Mouse (Mus musculus): Measurements from ENCODE around the gene Rab2b. TPM values are rescaled to one million over a fixed set of nuclear protein-coding genes. Genes with fewer than 3 reads are reported as not detected.
"Not testable (repeated sequence)": the region's sequence is repeated elsewhere in the genome, so short reads cannot be mapped to it uniquely, and the experiment has no call there.

The Rab2b gene
- polyA plus RNA-seq, 1 experiment from 2014 or later = 20.5 TPM

DNA sequence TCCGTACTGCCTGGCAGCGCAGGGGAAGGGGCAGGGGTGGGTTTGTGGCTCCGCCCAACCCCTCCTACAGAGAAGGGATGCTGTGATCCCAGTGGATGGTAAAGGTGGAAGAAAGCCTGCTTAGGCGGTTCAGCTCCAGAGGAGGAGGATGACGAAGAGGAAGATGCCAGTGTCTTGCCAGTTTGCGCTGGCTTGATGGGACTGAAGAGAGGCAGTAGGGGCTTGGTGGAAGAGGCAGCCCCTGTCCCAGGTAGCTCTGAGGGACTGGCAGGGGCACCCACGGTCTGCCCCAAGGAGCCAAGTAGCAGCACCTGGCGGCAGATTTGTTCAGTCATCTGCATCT, 35.4 kb upstream of the Rab2b start:
- no peak for ATAC-seq
- in situ Hi-C loops (cut with MboI; ENCODE audit: low pct_unique_long_range_greater_than_20kb) = no loop called here
- CTCF ChIA-PET = interaction anchor here (0.9 kb wide), 1 partner anchor 25 kb away, joined by 4 read pairs; no protein-coding TSS in a partner anchor
- no peak for TF ChIP-seq CTCF (IDR thresholded peaks at IDR 0.05)
- POLR2A ChIA-PET = no interaction called here
- no peaks in the 10 kb centered on the region for H3K27me3 ChIP-seq
- DNase-seq (ENCODE audit: low read depth, low spot score) = no peak

GRCm38 (mm10) chr14:52313931-52314807, 34.8 kb upstream of the Rab2b start:
- POLR2A ChIA-PET = no interaction called here

DNA sequence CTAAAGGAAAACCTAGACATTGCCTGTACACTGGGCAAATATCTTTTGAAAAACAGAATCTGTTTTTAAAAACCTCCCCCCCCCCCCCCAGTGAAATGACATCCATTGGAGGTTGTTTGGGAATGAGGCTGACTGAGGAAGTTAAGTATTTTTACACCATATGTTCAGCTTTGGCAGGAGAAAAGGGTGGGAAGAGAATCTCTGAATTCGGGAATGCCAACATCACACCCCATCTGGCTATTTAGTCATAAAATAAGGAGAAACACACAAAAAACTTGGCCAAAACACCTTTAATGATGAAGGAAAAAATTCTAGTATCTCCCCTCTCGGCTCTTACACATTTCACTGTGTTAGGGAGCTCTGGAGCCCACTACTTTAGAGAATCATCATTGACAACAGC, 31.6 kb upstream of the Rab2b start:
- no peak for TF ChIP-seq CTCF (IDR thresholded peaks at IDR 0.05)
- H3K27me3 ChIP-seq = no peaks in the 10 kb centered on the region
- no peak for ATAC-seq
- DNase-seq (ENCODE audit: low read depth, low spot score) = no peak
- ChIA-PET POLR2A (no interaction called here), CTCF (no interaction called here)
- in situ Hi-C loops (cut with MboI; ENCODE audit: low pct_unique_long_range_greater_than_20kb) = no loop called here

More at GRCm38 (mm10) chr14:52313931-52314807, 34.8 kb upstream of the Rab2b start:
- H3K27me3 ChIP-seq = no peaks in the 10 kb centered on the region
- ATAC-seq = no peak
- in situ Hi-C loops (cut with MboI; ENCODE audit: low pct_unique_long_range_greater_than_20kb) = no loop called here
- CTCF ChIA-PET = interaction anchor here (0.9 kb wide), 1 partner anchor 24 kb away, joined by 4 read pairs; no protein-coding TSS in a partner anchor
- no peak for TF ChIP-seq CTCF (IDR thresholded peaks at IDR 0.05)
- no peak for DNase-seq (ENCODE audit: low read depth, low spot score)

- in situ Hi-C loops (cut with MboI; ENCODE audit: low pct_unique_long_range_greater_than_20kb); DNase-seq (ENCODE audit: low read depth, low spot score): not testable (repeated sequence)
- CTCF ChIA-PET = interaction anchor here (1.0 kb wide), 1 partner anchor 32 kb away, joined by 3 read pairs; no protein-coding TSS in a partner anchor
Observed at GRCm38 (mm10) chr14:52310343-52310742, 31.0 kb upstream of the Rab2b start.

DNA sequence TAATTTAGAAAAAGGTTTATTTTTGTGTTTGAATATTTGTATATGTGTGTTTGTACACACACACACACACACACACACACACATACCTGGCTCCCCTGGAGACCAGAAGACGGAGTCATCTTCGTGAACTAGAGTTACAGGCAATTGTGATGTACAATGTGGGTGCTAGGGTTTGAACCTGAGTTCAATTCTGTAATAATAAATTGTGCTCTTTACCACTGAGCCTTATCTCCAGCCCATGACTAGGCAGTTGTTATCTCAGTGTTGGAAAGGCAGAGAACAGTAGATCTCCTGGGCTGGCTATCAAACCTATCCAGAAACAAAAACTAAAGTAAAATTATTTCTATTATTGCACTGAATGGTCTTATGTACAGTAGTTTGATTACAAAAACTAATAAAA, 26.8 kb upstream of the Rab2b start:
- no peaks in the 10 kb centered on the region for H3K27me3 ChIP-seq
- ChIA-PET CTCF (interaction anchor here (1.4 to 4.0 kb wide), 4 partner anchors 10 to 34 kb away, joined by 4 to 22 read pairs (median 6); no protein-coding TSS in a partner anchor), POLR2A (interaction anchor here (0.6 to 3.0 kb wide), 3 partner anchors 10 to 108 kb away, joined by 3 to 11 read pairs (median 6); no protein-coding TSS in a partner anchor)
- in situ Hi-C loops (cut with MboI; ENCODE audit: low pct_unique_long_range_greater_than_20kb) = no loop called here
- ATAC-seq = no peak
- no peak for TF ChIP-seq CTCF (IDR thresholded peaks at IDR 0.05)
- no peak for DNase-seq (ENCODE audit: low read depth, low spot score)

More at GRCm38 (mm10) chr14:52310343-52310742, 31.0 kb upstream of the Rab2b start:
- POLR2A ChIA-PET = interaction anchor here (0.7 kb wide), 1 partner anchor 31 kb away, joined by 5 read pairs; no protein-coding TSS in a partner anchor
- ATAC-seq, H3K27me3 ChIP-seq: not testable (repeated sequence)

DNA sequence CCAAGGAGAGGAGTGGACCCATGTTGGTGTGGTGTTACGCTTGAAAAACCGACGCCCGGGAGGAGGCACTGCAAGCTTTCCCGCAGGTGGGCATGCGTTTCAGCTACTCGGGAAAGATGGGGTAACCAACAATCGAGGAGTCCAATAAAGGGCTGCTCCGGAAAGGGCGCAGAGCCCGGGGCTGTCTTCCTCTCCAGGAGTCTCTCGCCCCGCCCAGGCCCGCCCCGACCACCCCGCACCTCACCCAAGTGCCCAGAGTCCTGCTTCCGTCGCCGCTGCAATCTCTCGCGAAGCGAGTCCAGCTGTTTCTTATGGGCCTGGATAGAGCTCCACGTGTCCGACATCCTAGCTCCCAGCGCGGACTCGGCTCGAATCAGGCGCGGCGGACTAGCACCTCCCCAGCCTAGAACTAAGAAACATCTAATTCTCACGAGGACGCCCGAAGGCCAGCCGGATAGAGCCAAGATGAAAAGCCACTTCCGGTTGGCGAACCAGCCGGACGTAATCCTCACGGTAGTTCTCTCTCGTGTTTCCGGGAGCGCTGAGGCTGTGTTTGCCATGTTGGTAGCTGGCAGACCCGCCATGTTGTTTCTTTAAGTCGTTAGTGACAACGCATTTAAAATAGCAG, 25.4 kb upstream of the Rab2b start, which contains the start of gene Mettl3:
Mettl3 (minus strand) TSS at position 485 of the 628 bp plus-strand sequence.
- CTCF ChIA-PET = interaction anchor here (1.1 to 4.0 kb wide), 8 partner anchors 9 to 38 kb away, joined by 3 to 22 read pairs (median 4); no protein-coding TSS in a partner anchor
- no peak for TF ChIP-seq CTCF (IDR thresholded peaks at IDR 0.05)
- DNase-seq (ENCODE audit: low read depth, low spot score) = peak; percentile 72
- in situ Hi-C loops (cut with MboI; ENCODE audit: low pct_unique_long_range_greater_than_20kb) = no loop called here
- peak; percentile 95 for ATAC-seq
- POLR2A ChIA-PET = interaction anchor here (1.3 to 3.0 kb wide), 2 partner anchors 12 to 32 kb away, joined by 4 to 11 read pairs; no protein-coding TSS in a partner anchor
- H3K27me3 ChIP-seq = no peaks in the 10 kb centered on the region

DNA sequence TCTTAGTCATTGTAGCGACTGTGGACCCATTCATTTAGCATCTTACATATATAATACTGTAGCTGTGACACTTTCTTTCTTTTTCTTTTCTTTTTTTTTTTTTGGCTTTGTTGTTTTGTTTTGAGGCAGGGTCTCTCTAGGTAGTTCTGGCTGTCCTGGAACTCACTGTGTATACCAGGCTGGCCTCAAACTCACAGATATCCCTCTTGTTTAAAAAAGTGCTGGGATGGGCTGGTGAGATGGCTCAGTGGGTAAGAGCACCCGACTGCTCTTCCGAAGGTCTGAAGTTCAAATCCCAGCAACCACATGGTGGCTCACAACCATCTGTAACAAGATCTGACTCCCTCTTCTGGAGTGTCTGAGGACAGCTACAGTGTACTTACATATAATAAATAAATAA, 24.2 kb upstream of the Rab2b start:
- in situ Hi-C loops (cut with MboI; ENCODE audit: low pct_unique_long_range_greater_than_20kb); ATAC-seq; DNase-seq (ENCODE audit: low read depth, low spot score); H3K27me3 ChIP-seq: not testable (repeated sequence)
- ChIA-PET CTCF (interaction anchor here (1.6 to 4.0 kb wide), 3 partner anchors 8 to 36 kb away, joined by 4 to 22 read pairs (median 8); no protein-coding TSS in a partner anchor), POLR2A (interaction anchor here (0.6 to 3.0 kb wide), 2 partner anchors 8 to 13 kb away, joined by 3 to 11 read pairs; no protein-coding TSS in a partner anchor)

GRCm38 (mm10) chr14:52295558-52296264, 16.4 kb upstream of the Rab2b start:
- DNase-seq (ENCODE audit: low read depth, low spot score) (no peak), ATAC-seq (no peak)
- no peaks in the 10 kb centered on the region for H3K27me3 ChIP-seq
- in situ Hi-C loops (cut with MboI; ENCODE audit: low pct_unique_long_range_greater_than_20kb) = loop anchor here (5.0 kb wide), 1 partner anchor 42 kb away; no protein-coding TSS in a partner anchor
- POLR2A ChIA-PET = interaction anchor here (1.7 kb wide), 1 partner anchor 44 kb away, joined by 7 read pairs; no protein-coding TSS in a partner anchor
- CTCF ChIA-PET = interaction anchor here (0.9 to 6.4 kb wide), 11 partner anchors 9 to 51 kb away, joined by 3 to 56 read pairs (median 5); partner anchors contain the start of genes Mettl3, Rab2b and Tox4
- TF ChIP-seq CTCF (IDR thresholded peaks at IDR 0.05) = peak; percentile 59

GRCm38 (mm10) chr14:52284191-52284590, 4.8 kb upstream of the Rab2b start:
- CTCF ChIA-PET = interaction anchor here (1.6 kb wide), 1 partner anchor 12 kb away, joined by 5 read pairs; no protein-coding TSS in a partner anchor
- no peaks in the 10 kb centered on the region for H3K27me3 ChIP-seq
- TF ChIP-seq CTCF (IDR thresholded peaks at IDR 0.05) = no peak
- ATAC-seq = no peak
- in situ Hi-C loops (cut with MboI; ENCODE audit: low pct_unique_long_range_greater_than_20kb) = no loop called here
- no peak for DNase-seq (ENCODE audit: low read depth, low spot score)
- POLR2A ChIA-PET = no interaction called here

GRCm38 (mm10) chr14:52283629-52284028, 4.3 kb upstream of the Rab2b start:
- ChIA-PET CTCF (interaction anchor here (1.2 to 1.6 kb wide), 3 partner anchors 12 to 159 kb away, joined by 3 to 5 read pairs (median 4); partner anchors contain the start of gene Mettl3), POLR2A (no interaction called here)
- TF ChIP-seq CTCF (IDR thresholded peaks at IDR 0.05) = no peak

More at GRCm38 (mm10) chr14:52283629-52284028, 4.3 kb upstream of the Rab2b start:
- H3K27me3 ChIP-seq = no peaks in the 10 kb centered on the region
- DNase-seq (ENCODE audit: low read depth, low spot score) (no peak), ATAC-seq (no peak)
- in situ Hi-C loops (cut with MboI; ENCODE audit: low pct_unique_long_range_greater_than_20kb) = no loop called here

Measured in Patski (cell line).